Mouse (Mus musculus): Measurements from ENCODE around the gene Atf3. TPM values are rescaled to one million over a fixed set of nuclear protein-coding genes. Genes with fewer than 3 reads are reported as not detected.

Gene Atf3
- total RNA-seq (2014; rRNA removed) (0.55 and 1.1 TPM in 2 replicates), polyA plus RNA-seq (2012; rRNA removed) (0.55 and 0.81 TPM in 2 replicates)

- Histone ChIP-seq H3K9ac (ENCODE audit: low read depth, low read length) (no peak within 1 kb of the TSS), H3K27ac (replicated peaks; ENCODE audit: insufficient read depth, low read depth, low read length) (no peak within 1 kb of the TSS), H3K27me3 (ENCODE audit: control insufficient read depth, insufficient read depth, low read length) (peaks cover 5% of the 10 kb centered on the region; the same call in 1 of the 2 replicates), H3K36me3 (ENCODE audit: control insufficient read depth, insufficient read depth, low read length) (no peaks in the 10 kb centered on the region), H3K4me1 (ENCODE audit: control insufficient read depth, insufficient read depth, low read length) (no peaks in the 10 kb centered on the region), H3K4me3 (ENCODE audit: insufficient read depth, low read depth, low read length) (no peak within 1 kb of the TSS), H3K79me2 (ENCODE audit: control insufficient read depth, insufficient read depth, low read length) (no peaks in the 10 kb centered on the region)
- TF ChIP-seq POLR2A (IDR thresholded peaks at IDR 0.05; ENCODE audit: extremely low read depth, insufficient read depth, low read length) (no peak), CTCF (IDR thresholded peaks at IDR 0.05; ENCODE audit: low read depth, low read length) (no peak)
- 49% methylated on average over 6 of the region's 6 CpGs for WGBS
- no peak for DNase-seq (ENCODE audit: extremely low read depth, low read depth, low spot score)
Measured at GRCm38 (mm10) chr1:191217939-191218338, at the start of gene Atf3. TSS of gene Atf3 (minus strand) at chr1:191218039.

- Histone ChIP-seq H3K4me1 (ENCODE audit: control insufficient read depth, insufficient read depth, low read length) (peaks cover 9% of the 10 kb centered on the region), H3K4me3 (ENCODE audit: insufficient read depth, low read depth, low read length) (no peak overlapping the region), H3K36me3 (ENCODE audit: control insufficient read depth, insufficient read depth, low read length) (no peaks in the 10 kb centered on the region), H3K27ac (replicated peaks; ENCODE audit: insufficient read depth, low read depth, low read length) (no peak overlapping the region), H3K9ac (ENCODE audit: low read depth, low read length) (no peak overlapping the region), H3K27me3 (ENCODE audit: control insufficient read depth, insufficient read depth, low read length) (no peaks in the 10 kb centered on the region), H3K79me2 (ENCODE audit: control insufficient read depth, insufficient read depth, low read length) (no peaks in the 10 kb centered on the region)
- no peak for DNase-seq (ENCODE audit: extremely low read depth, low read depth, low spot score)
- no peak for TF ChIP-seq POLR2A (IDR thresholded peaks at IDR 0.05; ENCODE audit: extremely low read depth, insufficient read depth, low read length)
- TF ChIP-seq CTCF (IDR thresholded peaks at IDR 0.05; ENCODE audit: low read depth, low read length), result no peak
- 91% methylated on average over 5 of the region's 5 CpGs for WGBS
Measured at GRCm38 (mm10) chr1:191267162-191267561, 49.3 kb upstream of the Atf3 start.

GRCm38 (mm10) chr1:191263471-191263870 is 45.6 kb upstream of the Atf3 start:
- Histone ChIP-seq H3K4me1 (ENCODE audit: control insufficient read depth, insufficient read depth, low read length) (peaks cover 9% of the 10 kb centered on the region), H3K9ac (ENCODE audit: low read depth, low read length) (no peak overlapping the region), H3K27ac (replicated peaks; ENCODE audit: insufficient read depth, low read depth, low read length) (peak overlapping the region; percentile 64), H3K27me3 (ENCODE audit: control insufficient read depth, insufficient read depth, low read length) (no peaks in the 10 kb centered on the region), H3K79me2 (ENCODE audit: control insufficient read depth, insufficient read depth, low read length) (no peaks in the 10 kb centered on the region), H3K36me3 (ENCODE audit: control insufficient read depth, insufficient read depth, low read length) (no peaks in the 10 kb centered on the region), H3K4me3 (ENCODE audit: insufficient read depth, low read depth, low read length) (no peak overlapping the region)
- 27% methylated on average over 5 of the region's 5 CpGs for WGBS
- TF ChIP-seq CTCF (IDR thresholded peaks at IDR 0.05; ENCODE audit: low read depth, low read length) (no peak), POLR2A (IDR thresholded peaks at IDR 0.05; ENCODE audit: extremely low read depth, insufficient read depth, low read length) (no peak)
- DNase-seq (ENCODE audit: extremely low read depth, low read depth, low spot score), result peak; percentile 95

- no peaks in the 10 kb centered on the region for H3K27me3 ChIP-seq (ENCODE audit: control insufficient read depth, insufficient read depth, low read length)
- H3K4me3 ChIP-seq (ENCODE audit: insufficient read depth, low read depth, low read length), result no peak overlapping the region
- no peak overlapping the region for H3K27ac ChIP-seq (replicated peaks; ENCODE audit: insufficient read depth, low read depth, low read length)
- no peaks in the 10 kb centered on the region for H3K79me2 ChIP-seq (ENCODE audit: control insufficient read depth, insufficient read depth, low read length)
- H3K36me3 ChIP-seq (ENCODE audit: control insufficient read depth, insufficient read depth, low read length), result no peaks in the 10 kb centered on the region
- no peak overlapping the region for H3K9ac ChIP-seq (ENCODE audit: low read depth, low read length)
- 21% methylated on average over 6 of the region's 6 CpGs for WGBS
- TF ChIP-seq POLR2A (IDR thresholded peaks at IDR 0.05; ENCODE audit: extremely low read depth, insufficient read depth, low read length), result no peak
- no peak for TF ChIP-seq CTCF (IDR thresholded peaks at IDR 0.05; ENCODE audit: low read depth, low read length)
- DNase-seq (ENCODE audit: extremely low read depth, low read depth, low spot score), result peak; percentile 38
- peaks cover 20% of the 10 kb centered on the region for H3K4me1 ChIP-seq (ENCODE audit: control insufficient read depth, insufficient read depth, low read length)
Measured at GRCm38 (mm10) chr1:191261861-191262260, 44.0 kb upstream of the Atf3 start.

GRCm38 (mm10) chr1:191259661-191260060 is 41.8 kb upstream of the Atf3 start:
- no peak overlapping the region for H3K27ac ChIP-seq (replicated peaks; ENCODE audit: insufficient read depth, low read depth, low read length)
- WGBS, result 75% methylated on average over 5 of the region's 5 CpGs
- H3K9ac ChIP-seq (ENCODE audit: low read depth, low read length), result no peak overlapping the region
- H3K36me3 ChIP-seq (ENCODE audit: control insufficient read depth, insufficient read depth, low read length), result no peaks in the 10 kb centered on the region
- peaks cover 38% of the 10 kb centered on the region for H3K4me1 ChIP-seq (ENCODE audit: control insufficient read depth, insufficient read depth, low read length)
- no peaks in the 10 kb centered on the region for H3K79me2 ChIP-seq (ENCODE audit: control insufficient read depth, insufficient read depth, low read length)
- H3K27me3 ChIP-seq (ENCODE audit: control insufficient read depth, insufficient read depth, low read length), result no peaks in the 10 kb centered on the region
- H3K4me3 ChIP-seq (ENCODE audit: insufficient read depth, low read depth, low read length), result no peak overlapping the region
- DNase-seq (ENCODE audit: extremely low read depth, low read depth, low spot score), result no peak
- TF ChIP-seq POLR2A (IDR thresholded peaks at IDR 0.05; ENCODE audit: extremely low read depth, insufficient read depth, low read length) (no peak), CTCF (IDR thresholded peaks at IDR 0.05; ENCODE audit: low read depth, low read length) (no peak)

GRCm38 (mm10) chr1:191259121-191259520 is 41.3 kb upstream of the Atf3 start:
- no peaks in the 10 kb centered on the region for H3K36me3 ChIP-seq (ENCODE audit: control insufficient read depth, insufficient read depth, low read length)
- no peak overlapping the region for H3K27ac ChIP-seq (replicated peaks; ENCODE audit: insufficient read depth, low read depth, low read length)
- peaks cover 40% of the 10 kb centered on the region for H3K4me1 ChIP-seq (ENCODE audit: control insufficient read depth, insufficient read depth, low read length)
- DNase-seq (ENCODE audit: extremely low read depth, low read depth, low spot score), result no peak
- whole genome bisulfite sequencing, result 58% methylated on average over 7 of the region's 7 CpGs
- TF ChIP-seq CTCF (IDR thresholded peaks at IDR 0.05; ENCODE audit: low read depth, low read length), result no peak
- no peak for TF ChIP-seq POLR2A (IDR thresholded peaks at IDR 0.05; ENCODE audit: extremely low read depth, insufficient read depth, low read length)
- no peaks in the 10 kb centered on the region for H3K79me2 ChIP-seq (ENCODE audit: control insufficient read depth, insufficient read depth, low read length)
- H3K9ac ChIP-seq (ENCODE audit: low read depth, low read length), result no peak overlapping the region
- no peak overlapping the region for H3K4me3 ChIP-seq (ENCODE audit: insufficient read depth, low read depth, low read length)
- no peaks in the 10 kb centered on the region for H3K27me3 ChIP-seq (ENCODE audit: control insufficient read depth, insufficient read depth, low read length)
